Mouse (Mus musculus): ENCODE results near the gene Tssk3.

DNA sequence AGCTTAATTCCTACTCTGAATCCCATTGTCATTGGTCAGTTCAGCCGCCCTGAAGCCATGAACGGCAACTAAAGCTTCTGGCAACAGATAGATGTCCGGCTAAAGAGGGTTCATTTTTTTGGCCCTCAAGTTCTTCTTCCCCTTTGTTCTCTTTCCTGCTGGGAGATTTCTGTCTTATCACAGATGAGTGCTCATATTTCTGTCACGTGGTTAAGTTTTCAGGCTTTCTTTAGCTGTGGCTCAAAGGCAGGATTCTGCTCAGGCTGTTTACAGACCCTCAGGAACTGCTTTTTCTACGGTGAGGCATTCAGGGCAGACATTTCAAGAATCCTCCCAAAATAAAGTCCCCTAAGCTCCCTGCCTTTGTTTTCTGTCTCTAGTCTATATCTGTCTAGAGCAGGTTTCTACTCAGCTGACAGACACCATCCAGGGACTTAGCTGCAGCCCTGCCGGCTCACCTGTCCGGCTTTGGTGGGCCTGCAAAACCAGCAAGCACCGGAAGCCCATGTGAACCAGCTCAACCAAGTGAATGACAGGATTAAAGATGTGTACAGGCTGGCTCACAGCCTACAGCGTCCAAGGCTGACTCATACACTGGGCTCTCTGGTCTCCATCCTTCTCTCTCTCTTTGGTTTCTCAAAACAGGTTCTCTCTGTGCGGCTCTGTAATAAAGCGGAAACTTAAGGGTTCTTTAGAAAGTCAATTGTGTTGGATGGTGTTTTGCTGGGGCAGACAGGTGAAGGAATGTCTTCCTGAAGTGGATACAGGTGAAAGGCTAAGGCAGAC lies 42.9 kb downstream of the Tssk3 start:
- TF ChIP-seq CTCF (IDR thresholded peaks at IDR 0.05; ENCODE audit: extremely low read depth, insufficient read depth, low read length) (no peak), POLR2A (IDR thresholded peaks at IDR 0.05; ENCODE audit: extremely low read depth, insufficient read depth, low read length) (no peak)

All from cortical plate, adult 2 months (tissue).